Mouse (Mus musculus): ENCODE data around the gene Elmo1. TPM values are rescaled to one million over a fixed set of nuclear protein-coding genes. Genes with fewer than 3 reads are reported as not detected.

The Elmo1 gene
- polyA plus RNA-seq, 1 experiment, result 52.5 TPM

GRCm38 (mm10) chr13:20142637-20143036, 52.2 kb downstream of the Elmo1 start:
- Histone ChIP-seq H3K36me3 (ENCODE audit: control insufficient read depth, insufficient read depth, low read length) (no peaks in the 10 kb centered on the region), H3K27ac (ENCODE audit: control insufficient read depth, insufficient read depth, low read length) (no peak overlapping the region), H3K4me1 (replicated peaks; ENCODE audit: control insufficient read depth, insufficient read depth, low read length) (peaks cover 2% of the 10 kb centered on the region; the same call in 1 of the 2 replicates), H3K4me3 (ENCODE audit: control insufficient read depth, insufficient read depth, low read length) (no peak overlapping the region), H3K27me3 (ENCODE audit: control insufficient read depth, insufficient read depth, low read length) (no peaks in the 10 kb centered on the region)
- DNase-seq, result no peak
- WGBS, result 93% methylated on average over 1 of the region's 1 CpGs
- TF ChIP-seq CTCF (IDR thresholded peaks at IDR 0.05; ENCODE audit: borderline replicate concordance, control insufficient read depth, extremely low read depth, insufficient read depth, low read length, poor library complexity) (no peak), POLR2A (IDR thresholded peaks at IDR 0.05; ENCODE audit: control insufficient read depth, extremely low read depth, insufficient read depth, low read length, poor library complexity) (no peak)

GRCm38 (mm10) chr13:20146848-20147247, 56.5 kb downstream of the Elmo1 start:
- TF ChIP-seq POLR2A (IDR thresholded peaks at IDR 0.05; ENCODE audit: control insufficient read depth, extremely low read depth, insufficient read depth, low read length, poor library complexity) (no peak), CTCF (IDR thresholded peaks at IDR 0.05; ENCODE audit: borderline replicate concordance, control insufficient read depth, extremely low read depth, insufficient read depth, low read length, poor library complexity) (no peak)
- WGBS, result 96% methylated on average over 4 of the region's 4 CpGs
- H3K27me3 ChIP-seq (ENCODE audit: control insufficient read depth, insufficient read depth, low read length), result no peaks in the 10 kb centered on the region
- no peaks in the 10 kb centered on the region for H3K36me3 ChIP-seq (ENCODE audit: control insufficient read depth, insufficient read depth, low read length)
- H3K4me1 ChIP-seq (replicated peaks; ENCODE audit: control insufficient read depth, insufficient read depth, low read length), result peaks cover 2% of the 10 kb centered on the region; the same call in 1 of the 2 replicates
- DNase-seq, result no peak
- no peak overlapping the region for H3K27ac ChIP-seq (ENCODE audit: control insufficient read depth, insufficient read depth, low read length)
- no peak overlapping the region for H3K4me3 ChIP-seq (ENCODE audit: control insufficient read depth, insufficient read depth, low read length)

DNA sequence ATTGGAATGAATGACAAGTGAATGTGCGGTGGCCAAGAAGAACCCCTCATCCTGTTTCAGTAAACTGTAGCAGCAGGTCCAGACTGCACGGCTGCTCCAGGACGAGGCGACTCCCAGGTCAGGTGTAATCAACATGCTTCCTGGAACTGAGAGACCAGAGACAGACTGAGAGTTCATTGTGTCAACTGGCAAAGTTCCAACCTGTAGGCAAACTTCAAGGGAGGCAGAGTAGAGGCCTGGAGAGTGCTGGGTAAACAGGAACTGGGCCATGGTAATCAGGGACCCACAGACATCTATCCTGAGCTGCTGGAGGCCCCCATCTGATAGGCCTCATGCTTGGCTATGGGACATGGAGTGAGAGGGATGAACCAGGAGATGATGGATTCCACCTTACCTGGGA, 57.3 kb downstream of the Elmo1 start:
- no peaks in the 10 kb centered on the region for H3K36me3 ChIP-seq (ENCODE audit: control insufficient read depth, insufficient read depth, low read length)
- 90% methylated on average over 4 of the region's 4 CpGs for WGBS
- TF ChIP-seq CTCF (IDR thresholded peaks at IDR 0.05; ENCODE audit: borderline replicate concordance, control insufficient read depth, extremely low read depth, insufficient read depth, low read length, poor library complexity) (no peak), POLR2A (IDR thresholded peaks at IDR 0.05; ENCODE audit: control insufficient read depth, extremely low read depth, insufficient read depth, low read length, poor library complexity) (no peak)
- peaks cover 4% of the 10 kb centered on the region for H3K4me1 ChIP-seq (replicated peaks; ENCODE audit: control insufficient read depth, insufficient read depth, low read length)
- H3K4me3 ChIP-seq (ENCODE audit: control insufficient read depth, insufficient read depth, low read length), result no peak overlapping the region
- DNase-seq, result no peak
- H3K27ac ChIP-seq (ENCODE audit: control insufficient read depth, insufficient read depth, low read length), result no peak overlapping the region
- H3K27me3 ChIP-seq (ENCODE audit: control insufficient read depth, insufficient read depth, low read length), result no peaks in the 10 kb centered on the region

DNA sequence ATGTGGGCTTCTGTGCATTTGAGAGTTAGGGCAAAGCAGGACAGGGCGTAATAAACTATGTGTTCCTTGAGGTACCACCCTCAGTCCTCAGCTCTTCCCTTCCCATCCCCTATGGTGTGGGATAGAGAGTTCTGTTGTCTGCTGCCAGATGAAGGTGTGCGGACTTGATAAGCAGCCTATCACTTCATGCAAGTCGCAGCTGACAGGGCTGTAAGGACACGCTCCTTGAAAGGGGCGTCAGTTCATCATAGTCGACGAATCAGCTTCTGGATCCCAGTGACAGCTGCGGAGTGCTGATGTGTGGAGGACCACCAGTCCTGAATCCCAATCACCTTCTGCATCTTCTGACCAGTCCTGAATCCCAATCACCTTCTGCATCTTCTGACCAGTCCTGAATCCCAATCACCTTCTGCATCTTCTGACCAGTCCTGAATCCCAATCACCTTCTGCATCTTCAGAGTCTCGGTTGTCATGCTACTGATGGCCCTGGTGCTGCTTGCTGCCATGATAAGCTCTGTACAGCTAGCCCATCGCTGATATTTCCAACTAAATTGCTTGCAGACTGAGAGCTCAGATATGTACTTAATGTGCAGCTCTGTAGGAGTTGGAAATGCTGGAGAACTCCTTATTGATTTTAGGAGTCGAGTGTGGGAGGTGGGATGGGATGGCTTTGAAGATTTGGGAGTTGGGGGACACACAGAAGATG, 59.9 kb downstream of the Elmo1 start:
- Histone ChIP-seq H3K27me3 (ENCODE audit: control insufficient read depth, insufficient read depth, low read length) (no peaks in the 10 kb centered on the region), H3K27ac (ENCODE audit: control insufficient read depth, insufficient read depth, low read length) (no peak overlapping the region), H3K4me3 (ENCODE audit: control insufficient read depth, insufficient read depth, low read length) (no peak overlapping the region), H3K36me3 (ENCODE audit: control insufficient read depth, insufficient read depth, low read length) (no peaks in the 10 kb centered on the region), H3K4me1 (replicated peaks; ENCODE audit: control insufficient read depth, insufficient read depth, low read length) (peaks cover 7% of the 10 kb centered on the region)
- 93% methylated on average over 11 of the region's 11 CpGs for WGBS
- TF ChIP-seq POLR2A (IDR thresholded peaks at IDR 0.05; ENCODE audit: control insufficient read depth, extremely low read depth, insufficient read depth, low read length, poor library complexity), result no peak
- no peak for TF ChIP-seq CTCF (IDR thresholded peaks at IDR 0.05; ENCODE audit: borderline replicate concordance, control insufficient read depth, extremely low read depth, insufficient read depth, low read length, poor library complexity)
- no peak for DNase-seq

GRCm38 (mm10) chr13:20151302-20151978, 61.0 kb downstream of the Elmo1 start:
- H3K27ac ChIP-seq (ENCODE audit: control insufficient read depth, insufficient read depth, low read length), result no peak overlapping the region
- no peaks in the 10 kb centered on the region for H3K36me3 ChIP-seq (ENCODE audit: control insufficient read depth, insufficient read depth, low read length)
- no peak for DNase-seq
- 12% methylated on average over 4 of the region's 4 CpGs for WGBS
- peaks cover 7% of the 10 kb centered on the region for H3K4me1 ChIP-seq (replicated peaks; ENCODE audit: control insufficient read depth, insufficient read depth, low read length)
- H3K4me3 ChIP-seq (ENCODE audit: control insufficient read depth, insufficient read depth, low read length), result no peak overlapping the region
- no peaks in the 10 kb centered on the region for H3K27me3 ChIP-seq (ENCODE audit: control insufficient read depth, insufficient read depth, low read length)
- TF ChIP-seq CTCF (IDR thresholded peaks at IDR 0.05; ENCODE audit: borderline replicate concordance, control insufficient read depth, extremely low read depth, insufficient read depth, low read length, poor library complexity) (no peak), POLR2A (IDR thresholded peaks at IDR 0.05; ENCODE audit: control insufficient read depth, extremely low read depth, insufficient read depth, low read length, poor library complexity) (no peak)

DNA sequence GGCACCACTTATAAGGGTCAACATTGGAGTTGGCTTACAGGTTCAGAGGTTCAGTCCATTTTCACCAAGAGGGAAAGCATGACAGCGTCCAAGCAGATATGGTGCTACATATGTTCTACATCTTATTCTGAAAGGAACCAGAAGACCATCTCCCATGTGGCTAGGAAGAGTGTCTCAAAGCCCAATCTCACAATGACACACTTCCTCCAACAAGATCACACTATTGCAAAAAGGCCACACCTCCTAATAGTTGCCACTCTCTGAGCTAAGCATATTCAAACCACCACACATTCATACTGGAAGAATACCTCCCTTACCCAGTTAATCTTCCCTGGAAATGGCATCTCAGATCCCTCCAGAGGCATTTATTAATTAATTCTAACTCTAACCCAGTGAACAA, 66.7 kb downstream of the Elmo1 start:
- Histone ChIP-seq H3K27ac (ENCODE audit: control insufficient read depth, insufficient read depth, low read length) (no peak overlapping the region), H3K4me3 (ENCODE audit: control insufficient read depth, insufficient read depth, low read length) (no peak overlapping the region), H3K27me3 (ENCODE audit: control insufficient read depth, insufficient read depth, low read length) (no peaks in the 10 kb centered on the region), H3K4me1 (replicated peaks; ENCODE audit: control insufficient read depth, insufficient read depth, low read length) (peaks cover 5% of the 10 kb centered on the region), H3K36me3 (ENCODE audit: control insufficient read depth, insufficient read depth, low read length) (no peaks in the 10 kb centered on the region)
- TF ChIP-seq POLR2A (IDR thresholded peaks at IDR 0.05; ENCODE audit: control insufficient read depth, extremely low read depth, insufficient read depth, low read length, poor library complexity) (no peak), CTCF (IDR thresholded peaks at IDR 0.05; ENCODE audit: borderline replicate concordance, control insufficient read depth, extremely low read depth, insufficient read depth, low read length, poor library complexity) (no peak)
- 97% methylated on average over 1 of the region's 1 CpGs for WGBS
- DNase-seq, result no peak

Measured in thymus, adult 2 months (tissue).